Mouse (Mus musculus): ENCODE data around the gene Lin7c. TPM values are rescaled to one million over a fixed set of nuclear protein-coding genes. Genes with fewer than 3 reads are reported as not detected.

Lin7c gene
- polyA plus RNA-seq, 1 experiment from 2014 or later: 41.9 TPM

DNA sequence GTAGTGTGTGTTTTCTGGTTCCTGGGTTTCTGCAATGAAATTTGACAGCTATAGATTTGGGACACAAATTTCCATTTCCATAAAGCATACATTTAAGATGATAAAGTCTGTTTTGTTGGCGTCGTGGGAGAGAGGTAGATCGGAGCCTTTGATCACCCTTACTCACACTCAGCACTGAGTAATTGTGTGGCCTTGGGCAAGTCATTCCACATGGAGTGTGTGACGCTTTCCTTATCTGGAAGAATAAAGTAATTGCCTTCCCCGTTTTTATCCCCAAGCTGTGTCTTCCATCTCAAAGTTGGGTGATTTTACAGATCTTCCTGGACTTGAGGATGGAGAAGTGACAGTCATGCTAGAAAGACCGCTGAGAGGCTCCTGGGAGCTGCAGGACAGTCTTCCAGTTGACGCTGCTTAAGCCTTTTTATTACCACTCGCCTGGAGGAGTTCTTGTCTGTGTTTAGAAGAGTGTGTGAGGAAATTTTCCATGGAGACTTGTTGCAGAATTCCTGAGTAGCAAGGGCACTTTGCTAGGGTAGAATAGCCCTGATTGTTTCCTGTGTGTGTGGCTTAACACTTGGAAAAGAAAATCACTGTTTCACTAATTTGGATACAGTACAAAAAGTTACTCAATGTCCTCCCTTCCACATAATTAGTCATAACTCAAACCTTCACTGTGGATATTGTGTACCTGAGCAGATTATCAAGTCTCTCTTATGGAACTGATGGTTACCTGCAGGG is 30.8 kb downstream of the Lin7c start:
- H3K4me3 ChIP-seq (ENCODE audit: low read length): no peak overlapping the region
- no peaks in the 10 kb centered on the region for H3K27me3 ChIP-seq (ENCODE audit: control insufficient read depth, insufficient read depth, low read length)
- H3K4me1 ChIP-seq (ENCODE audit: control insufficient read depth, insufficient read depth, low read length): peaks cover 37% of the 10 kb centered on the region
- no peak overlapping the region for H3K9ac ChIP-seq (ENCODE audit: low read length)
- ATAC-seq (replicated peaks; ENCODE audit: extremely low read depth, insufficient read depth, low FRiP score): no peak
- H3K27ac ChIP-seq (ENCODE audit: low read length): 0 out of 2 replicates have a peak overlapping the region, but pooled peaks have one; percentile 20
- no peaks in the 10 kb centered on the region for H3K9me3 ChIP-seq (replicated peaks; ENCODE audit: control insufficient read depth, low read length)
- peak overlapping the region; percentile 24 for H3K4me2 ChIP-seq (ENCODE audit: low read depth, low read length)
- 57% methylated on average over 8 of the region's 8 CpGs for WGBS
- H3K36me3 ChIP-seq (ENCODE audit: control insufficient read depth, insufficient read depth): no peaks in the 10 kb centered on the region

DNA sequence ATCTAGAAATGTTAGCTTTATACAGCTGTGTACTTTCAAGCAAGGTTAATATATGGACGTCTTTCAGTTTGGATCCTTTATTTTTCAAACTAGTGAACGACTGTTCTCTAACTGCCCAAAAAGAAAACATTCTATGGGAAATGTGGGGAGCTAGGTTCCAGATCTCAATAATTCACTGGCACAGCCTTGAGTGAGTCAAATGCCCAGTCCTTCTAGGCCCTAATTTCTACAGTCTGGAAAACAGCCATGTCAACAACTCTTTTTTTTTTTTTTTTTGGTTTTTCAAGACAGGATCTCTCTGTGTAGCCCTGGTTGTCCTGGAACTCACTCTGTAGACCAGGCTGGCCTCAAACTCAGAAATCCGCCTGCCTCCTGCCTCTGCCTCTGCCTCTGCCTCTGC is 31.7 kb downstream of the Lin7c start:
- Histone ChIP-seq H3K9ac (ENCODE audit: low read length) (no peak overlapping the region), H3K36me3 (ENCODE audit: control insufficient read depth, insufficient read depth) (no peaks in the 10 kb centered on the region), H3K4me2 (ENCODE audit: low read depth, low read length) (no peak overlapping the region), H3K27me3 (ENCODE audit: control insufficient read depth, insufficient read depth, low read length) (no peaks in the 10 kb centered on the region), H3K4me1 (ENCODE audit: control insufficient read depth, insufficient read depth, low read length) (peaks cover 31% of the 10 kb centered on the region), H3K9me3 (replicated peaks; ENCODE audit: control insufficient read depth, low read length) (no peaks in the 10 kb centered on the region), H3K4me3 (ENCODE audit: low read length) (no peak overlapping the region), H3K27ac (ENCODE audit: low read length) (no peak overlapping the region)
- no peak for ATAC-seq (replicated peaks; ENCODE audit: extremely low read depth, insufficient read depth, low FRiP score)
- 76% methylated on average over 3 of the region's 3 CpGs for WGBS

DNA sequence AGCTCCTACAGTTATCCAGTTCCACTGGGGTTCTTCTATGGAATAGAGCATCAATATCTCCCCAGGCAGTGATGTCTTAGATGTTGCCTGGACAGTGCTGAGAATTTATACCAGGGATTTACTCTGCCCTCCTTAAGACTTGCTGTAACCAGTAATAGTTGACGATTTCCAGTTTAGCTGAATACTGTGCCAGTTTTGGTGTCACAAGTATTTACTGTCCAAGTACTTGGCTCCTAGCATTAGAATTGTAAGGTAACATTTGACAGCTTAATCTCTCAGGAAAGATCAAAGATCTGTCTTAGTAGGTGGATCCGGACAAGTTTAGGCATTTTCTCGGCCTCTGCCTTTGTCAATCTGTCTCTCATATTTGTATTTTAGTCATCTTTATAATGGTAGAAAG is 32.4 kb downstream of the Lin7c start:
- H3K4me3 ChIP-seq (ENCODE audit: low read length): no peak overlapping the region
- no peaks in the 10 kb centered on the region for H3K36me3 ChIP-seq (ENCODE audit: control insufficient read depth, insufficient read depth)
- H3K27me3 ChIP-seq (ENCODE audit: control insufficient read depth, insufficient read depth, low read length): no peaks in the 10 kb centered on the region
- ATAC-seq (replicated peaks; ENCODE audit: extremely low read depth, insufficient read depth, low FRiP score): no peak
- no peaks in the 10 kb centered on the region for H3K9me3 ChIP-seq (replicated peaks; ENCODE audit: control insufficient read depth, low read length)
- H3K9ac ChIP-seq (ENCODE audit: low read length): no peak overlapping the region
- H3K4me2 ChIP-seq (ENCODE audit: low read depth, low read length): no peak overlapping the region
- WGBS: 71% methylated on average over 3 of the region's 3 CpGs
- no peak overlapping the region for H3K27ac ChIP-seq (ENCODE audit: low read length)
- H3K4me1 ChIP-seq (ENCODE audit: control insufficient read depth, insufficient read depth, low read length): peaks cover 31% of the 10 kb centered on the region

DNA sequence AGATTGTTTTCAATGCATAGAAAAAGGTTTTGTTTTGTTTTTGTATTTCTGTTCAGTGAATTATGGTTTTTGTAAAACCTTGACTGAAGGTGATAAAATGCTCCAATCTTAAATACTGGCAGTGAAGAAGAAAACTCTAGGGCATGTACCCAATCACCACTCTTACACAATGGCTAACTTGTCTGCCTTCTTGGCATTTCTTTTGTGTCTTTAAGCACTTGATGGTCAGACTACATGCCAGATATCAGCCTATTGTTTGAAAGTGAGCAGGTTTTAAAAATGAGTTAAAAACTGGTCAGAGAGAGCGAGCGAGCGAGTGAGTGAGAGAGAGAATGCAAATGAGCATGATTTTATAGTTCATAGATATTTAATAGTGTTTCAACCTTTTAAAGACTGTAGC is 33.3 kb downstream of the Lin7c start:
- H3K4me2 ChIP-seq (ENCODE audit: low read depth, low read length): no peak overlapping the region
- no peak overlapping the region for H3K27ac ChIP-seq (ENCODE audit: low read length)
- ATAC-seq (replicated peaks; ENCODE audit: extremely low read depth, insufficient read depth, low FRiP score): no peak
- H3K27me3 ChIP-seq (ENCODE audit: control insufficient read depth, insufficient read depth, low read length): no peaks in the 10 kb centered on the region
- no peak overlapping the region for H3K4me3 ChIP-seq (ENCODE audit: low read length)
- no peaks in the 10 kb centered on the region for H3K36me3 ChIP-seq (ENCODE audit: control insufficient read depth, insufficient read depth)
- peaks cover 34% of the 10 kb centered on the region for H3K4me1 ChIP-seq (ENCODE audit: control insufficient read depth, insufficient read depth, low read length)
- no peak overlapping the region for H3K9ac ChIP-seq (ENCODE audit: low read length)
- no peaks in the 10 kb centered on the region for H3K9me3 ChIP-seq (replicated peaks; ENCODE audit: control insufficient read depth, low read length)
- 86% methylated on average over 3 of the region's 3 CpGs for WGBS

DNA sequence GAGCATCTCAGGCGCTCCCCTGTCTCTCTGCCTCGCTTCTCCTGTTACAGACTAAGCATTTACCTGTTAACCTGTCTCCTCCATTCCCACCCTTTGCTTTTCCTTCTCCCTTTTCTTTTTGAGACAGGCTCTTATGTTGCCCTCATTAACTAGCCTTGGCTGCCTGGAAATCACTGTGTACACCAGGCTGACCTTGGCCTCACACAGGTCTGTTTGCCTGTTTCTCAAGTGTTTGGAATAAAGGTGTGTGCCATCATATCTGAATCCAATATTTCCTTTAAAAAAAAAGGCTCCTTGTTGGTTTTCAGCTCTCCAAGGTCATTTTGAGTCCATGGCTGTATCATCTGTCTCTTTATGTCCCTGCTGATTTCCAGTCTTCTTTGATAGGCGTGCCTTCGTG is 36.3 kb downstream of the Lin7c start:
- ATAC-seq (replicated peaks; ENCODE audit: extremely low read depth, insufficient read depth, low FRiP score): no peak

DNA sequence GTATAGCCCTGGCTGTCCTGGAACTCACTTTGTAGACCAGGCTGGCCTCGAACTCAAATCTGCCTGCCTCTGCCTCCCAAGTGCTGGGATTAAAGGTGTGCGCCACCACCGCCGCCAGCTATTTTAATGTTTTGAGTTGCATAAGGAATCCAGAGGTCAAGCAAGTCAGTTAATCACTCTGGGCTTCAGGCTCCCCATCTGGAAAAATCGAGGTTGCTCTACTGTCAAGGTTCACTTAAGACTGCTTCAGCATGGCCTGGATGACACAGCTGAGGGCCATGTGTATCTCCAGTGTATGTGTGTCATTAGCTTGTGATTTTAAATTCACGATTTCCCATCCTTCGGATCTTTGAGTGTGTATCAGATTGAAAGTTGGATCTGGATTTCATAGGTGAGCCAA is 36.8 kb downstream of the Lin7c start:
- Histone ChIP-seq H3K4me3 (ENCODE audit: low read length) (no peak overlapping the region), H3K9ac (ENCODE audit: low read length) (no peak overlapping the region), H3K27me3 (ENCODE audit: control insufficient read depth, insufficient read depth, low read length) (no peaks in the 10 kb centered on the region), H3K4me2 (ENCODE audit: low read depth, low read length) (no peak overlapping the region), H3K27ac (ENCODE audit: low read length) (no peak overlapping the region), H3K4me1 (ENCODE audit: control insufficient read depth, insufficient read depth, low read length) (peaks cover 22% of the 10 kb centered on the region), H3K36me3 (ENCODE audit: control insufficient read depth, insufficient read depth) (no peaks in the 10 kb centered on the region), H3K9me3 (replicated peaks; ENCODE audit: control insufficient read depth, low read length) (no peaks in the 10 kb centered on the region)
- 91% methylated on average over 7 of the region's 7 CpGs for WGBS
- ATAC-seq (replicated peaks; ENCODE audit: extremely low read depth, insufficient read depth, low FRiP score): no peak

More for the DNA sequence above, 36.3 kb downstream of the Lin7c start:
- Histone ChIP-seq H3K9ac (ENCODE audit: low read length) (no peak overlapping the region), H3K4me2 (ENCODE audit: low read depth, low read length) (no peak overlapping the region), H3K4me1 (ENCODE audit: control insufficient read depth, insufficient read depth, low read length) (peaks cover 17% of the 10 kb centered on the region), H3K9me3 (replicated peaks; ENCODE audit: control insufficient read depth, low read length) (no peaks in the 10 kb centered on the region), H3K27ac (ENCODE audit: low read length) (no peak overlapping the region), H3K27me3 (ENCODE audit: control insufficient read depth, insufficient read depth, low read length) (no peaks in the 10 kb centered on the region), H3K36me3 (ENCODE audit: control insufficient read depth, insufficient read depth) (no peaks in the 10 kb centered on the region), H3K4me3 (ENCODE audit: low read length) (no peak overlapping the region)
- 92% methylated on average over 4 of the region's 4 CpGs for WGBS

DNA sequence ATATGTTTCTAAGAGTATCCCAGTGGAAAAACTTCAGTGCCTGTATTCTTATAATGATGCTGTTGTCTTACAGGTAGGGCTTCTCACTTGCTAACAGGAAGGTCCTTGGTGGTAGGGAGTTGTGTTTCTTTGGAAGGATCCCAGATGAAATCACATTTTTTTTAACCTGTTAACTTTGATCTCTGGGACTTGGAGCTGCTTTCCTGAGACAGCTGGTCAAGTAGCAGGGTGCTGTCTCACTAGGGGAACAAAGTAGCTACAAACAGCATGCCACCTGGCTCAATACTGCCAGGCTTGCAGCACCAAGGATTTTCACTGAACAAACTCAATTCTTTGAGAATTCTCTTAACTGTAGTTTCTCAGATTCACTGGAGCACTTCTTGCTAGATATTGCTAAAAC is 37.2 kb downstream of the Lin7c start:
- Histone ChIP-seq H3K36me3 (ENCODE audit: control insufficient read depth, insufficient read depth) (no peaks in the 10 kb centered on the region), H3K4me1 (ENCODE audit: control insufficient read depth, insufficient read depth, low read length) (peaks cover 24% of the 10 kb centered on the region), H3K4me2 (ENCODE audit: low read depth, low read length) (no peak overlapping the region), H3K9ac (ENCODE audit: low read length) (no peak overlapping the region), H3K9me3 (replicated peaks; ENCODE audit: control insufficient read depth, low read length) (no peaks in the 10 kb centered on the region), H3K27me3 (ENCODE audit: control insufficient read depth, insufficient read depth, low read length) (no peaks in the 10 kb centered on the region), H3K27ac (ENCODE audit: low read length) (no peak overlapping the region), H3K4me3 (ENCODE audit: low read length) (no peak overlapping the region)
- no peak for ATAC-seq (replicated peaks; ENCODE audit: extremely low read depth, insufficient read depth, low FRiP score)

DNA sequence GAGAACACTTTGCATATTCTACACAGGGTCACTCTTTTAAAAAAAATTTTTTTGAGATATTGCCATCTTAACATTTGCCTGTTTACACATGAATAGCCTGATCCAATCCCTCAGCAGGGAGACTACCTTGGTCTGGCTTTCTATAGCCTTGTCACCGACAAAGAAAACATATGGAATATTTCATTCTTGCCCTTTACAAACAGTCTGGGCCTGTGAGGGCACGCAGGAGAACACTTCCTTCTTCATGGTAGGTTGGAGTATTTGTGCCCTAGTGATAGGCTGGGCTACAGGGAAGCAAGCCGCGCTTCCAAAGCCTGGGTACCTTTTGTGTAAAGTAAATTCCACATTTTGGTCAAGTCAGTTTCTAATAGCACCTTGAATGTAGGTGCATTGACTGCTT is 38.1 kb downstream of the Lin7c start:
- Histone ChIP-seq H3K27ac (ENCODE audit: low read length) (no peak overlapping the region), H3K36me3 (ENCODE audit: control insufficient read depth, insufficient read depth) (no peaks in the 10 kb centered on the region), H3K27me3 (ENCODE audit: control insufficient read depth, insufficient read depth, low read length) (no peaks in the 10 kb centered on the region), H3K9me3 (replicated peaks; ENCODE audit: control insufficient read depth, low read length) (no peaks in the 10 kb centered on the region), H3K4me1 (ENCODE audit: control insufficient read depth, insufficient read depth, low read length) (peaks cover 19% of the 10 kb centered on the region), H3K4me3 (ENCODE audit: low read length) (no peak overlapping the region), H3K4me2 (ENCODE audit: low read depth, low read length) (no peak overlapping the region), H3K9ac (ENCODE audit: low read length) (no peak overlapping the region)
- no peak for ATAC-seq (replicated peaks; ENCODE audit: extremely low read depth, insufficient read depth, low FRiP score)
- 49% methylated on average over 4 of the region's 4 CpGs for WGBS

DNA sequence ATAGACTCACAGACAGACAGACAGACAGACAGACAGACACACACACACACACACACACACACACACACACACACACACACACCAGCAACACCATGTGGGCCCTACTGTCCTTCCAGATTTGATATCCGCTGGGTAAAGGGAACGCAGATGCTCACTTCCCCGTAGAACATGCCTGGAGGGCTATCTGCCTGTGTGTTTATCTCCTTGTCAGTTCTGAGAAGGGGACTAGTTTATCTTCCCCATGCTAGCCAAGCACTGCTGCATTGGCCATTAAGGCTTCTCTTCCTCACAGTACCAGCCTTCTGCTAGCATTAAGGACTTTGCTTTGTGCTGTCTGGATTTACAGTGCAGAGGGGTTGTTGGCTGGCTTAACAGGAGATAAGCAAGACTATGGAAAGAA is 38.6 kb downstream of the Lin7c start:
- Histone ChIP-seq H3K36me3 (ENCODE audit: control insufficient read depth, insufficient read depth) (no peaks in the 10 kb centered on the region), H3K4me3 (ENCODE audit: low read length) (no peak overlapping the region), H3K27ac (ENCODE audit: low read length) (no peak overlapping the region), H3K9me3 (replicated peaks; ENCODE audit: control insufficient read depth, low read length) (no peaks in the 10 kb centered on the region), H3K9ac (ENCODE audit: low read length) (no peak overlapping the region), H3K4me2 (ENCODE audit: low read depth, low read length) (no peak overlapping the region), H3K27me3 (ENCODE audit: control insufficient read depth, insufficient read depth, low read length) (no peaks in the 10 kb centered on the region), H3K4me1 (ENCODE audit: control insufficient read depth, insufficient read depth, low read length) (peaks cover 17% of the 10 kb centered on the region)
- 51% methylated on average over 3 of the region's 3 CpGs for WGBS
- ATAC-seq (replicated peaks; ENCODE audit: extremely low read depth, insufficient read depth, low FRiP score): no peak
